Mouse (Mus musculus) heart, postnatal 4 days (tissue): ENCODE measurements at regions not wholly inside any gene's neighbourhood (a gene's known extent, or its start where the extent isn't known, plus 50 kb on each side); places are given as distances from the start of the nearest gene placed in this dataset.

Experiments used
- DNase-seq: peaks from one replicate; pipeline ENCODE4 v3.0.0; 2021

DNA sequence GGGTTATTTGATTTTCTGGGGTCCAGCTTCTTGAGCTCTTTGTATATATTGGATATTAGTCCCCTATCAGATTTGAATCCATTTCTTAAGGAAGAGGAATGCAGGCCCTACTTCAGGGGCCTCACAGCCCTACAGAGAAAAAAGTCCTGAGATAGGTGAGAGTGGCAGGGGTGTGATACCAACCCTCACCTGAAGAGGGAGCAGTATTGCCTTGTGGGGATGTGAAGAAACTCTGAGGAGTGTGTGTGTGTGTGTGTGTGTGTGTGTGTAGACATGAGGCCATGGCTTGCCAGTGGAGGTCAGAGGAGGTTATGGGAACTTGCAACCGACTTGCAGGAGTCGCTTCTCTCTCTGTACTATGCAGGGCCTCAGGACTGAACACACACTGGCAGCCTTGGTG lies 141.2 kb downstream of the Tex29 start:
- peak; percentile 16 for DNase-seq

DNA sequence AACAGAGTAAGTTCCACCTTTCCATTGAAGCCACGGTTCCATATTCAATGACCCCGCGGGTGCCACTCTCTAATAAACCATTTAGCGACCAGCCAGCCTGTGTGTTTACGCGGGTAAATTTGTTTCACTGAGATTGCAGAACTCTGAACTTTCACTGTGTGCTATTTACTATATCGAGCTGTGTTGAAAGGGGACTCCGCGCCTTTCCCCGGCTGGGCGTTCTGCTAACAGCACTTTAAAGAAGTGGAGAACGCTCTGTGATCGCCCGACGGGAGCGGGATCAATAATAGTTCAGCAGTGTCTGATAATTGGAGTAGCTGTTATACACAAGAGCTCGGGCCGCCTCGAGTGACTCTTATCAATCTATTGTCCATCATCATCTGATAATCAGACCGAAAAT lies 149.8 kb downstream of the Tex29 start:
- DNase-seq: no peak

DNA sequence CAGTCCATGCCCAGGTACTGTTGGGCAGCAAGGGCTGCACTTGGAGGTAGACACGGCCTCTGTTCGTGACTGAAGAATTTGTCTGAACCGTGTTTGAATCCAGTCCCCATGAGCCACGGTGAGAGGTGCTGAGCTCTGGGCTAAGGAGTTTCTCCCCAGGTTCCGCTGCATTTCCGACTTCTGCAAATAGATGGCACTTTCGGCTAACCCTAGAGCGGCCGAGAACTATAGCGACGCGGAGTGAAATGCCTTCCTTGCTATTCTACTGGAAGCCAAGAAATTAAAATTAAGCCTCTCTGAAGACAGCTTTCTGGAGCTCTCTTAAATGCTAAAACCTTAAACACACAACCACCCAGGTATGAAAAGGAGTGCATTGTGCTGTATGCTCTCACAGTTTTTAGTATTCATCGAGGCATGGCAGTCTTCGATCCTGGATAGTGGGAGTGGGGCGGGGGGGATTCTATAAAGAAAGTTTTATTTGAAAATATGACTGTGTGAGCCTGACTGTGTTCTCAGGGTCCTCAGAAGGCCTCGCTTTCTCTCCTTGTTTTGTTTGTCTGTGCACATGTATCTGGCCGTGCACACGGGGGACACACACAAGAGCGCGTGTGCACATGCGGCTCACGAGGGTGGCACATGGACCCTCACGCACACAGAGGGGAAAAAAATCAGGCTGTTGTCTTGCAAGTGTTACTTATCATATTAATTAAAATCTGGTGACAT lies 159.6 kb downstream of the Tex29 start:
- peak; percentile 77 for DNase-seq

DNA sequence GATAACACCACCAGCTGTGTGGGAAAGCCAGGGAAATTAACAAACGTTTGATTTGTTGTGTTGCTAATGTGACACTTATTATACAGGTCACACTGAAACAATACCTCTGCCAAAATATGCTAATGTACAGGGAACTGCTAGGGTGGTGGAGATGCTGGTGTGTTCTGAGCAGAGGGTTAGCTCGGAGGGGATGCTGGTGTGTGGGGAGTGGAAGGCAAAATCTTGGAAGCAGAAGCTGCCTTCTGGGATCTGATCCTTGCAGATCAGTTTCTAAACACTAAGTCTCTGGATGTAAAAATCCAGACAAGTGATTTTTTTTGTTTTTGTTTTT lies 160.2 kb downstream of the Tex29 start:
- DNase-seq: no peak

DNA sequence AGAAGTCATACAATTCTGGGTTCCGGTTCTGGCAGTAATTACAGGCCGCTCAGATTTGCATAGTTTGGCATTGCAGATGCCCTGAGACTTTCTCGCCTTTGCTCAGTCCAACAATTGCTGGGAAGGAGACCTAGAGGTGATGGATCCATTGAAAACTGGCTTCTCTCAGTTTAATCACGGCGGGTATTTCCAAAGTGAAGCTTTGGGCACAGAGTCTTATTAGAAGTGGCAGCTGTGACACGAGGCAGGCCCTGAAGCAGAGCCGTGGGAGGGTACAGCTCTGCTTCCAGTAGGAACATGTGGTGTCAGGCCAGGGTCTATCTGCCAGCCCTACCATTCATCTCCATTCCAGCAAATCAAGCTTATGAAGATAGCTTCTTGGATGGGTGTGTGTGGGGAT lies 164.0 kb downstream of the Tex29 start:
- DNase-seq: no peak

DNA sequence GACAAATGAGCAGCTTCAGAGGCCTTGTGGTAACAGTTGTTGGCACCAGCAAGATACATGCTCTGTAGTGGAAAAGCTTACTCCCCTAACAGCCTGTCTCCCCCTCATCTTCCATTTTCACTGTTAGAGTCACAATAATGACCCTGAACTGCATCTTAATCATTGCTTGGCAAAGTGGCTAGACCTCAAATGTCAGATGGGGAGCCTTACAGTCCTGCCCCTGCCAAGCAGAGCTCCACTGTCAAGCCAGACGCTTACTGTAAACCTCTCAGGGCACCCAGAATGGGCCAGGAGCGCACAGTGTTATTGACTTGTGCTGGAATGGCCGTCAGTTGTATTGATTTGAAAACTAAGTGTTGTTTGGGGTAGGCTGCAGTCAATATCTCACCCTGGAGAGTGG lies 172.5 kb downstream of the Tex29 start:
- DNase-seq: no peak

DNA sequence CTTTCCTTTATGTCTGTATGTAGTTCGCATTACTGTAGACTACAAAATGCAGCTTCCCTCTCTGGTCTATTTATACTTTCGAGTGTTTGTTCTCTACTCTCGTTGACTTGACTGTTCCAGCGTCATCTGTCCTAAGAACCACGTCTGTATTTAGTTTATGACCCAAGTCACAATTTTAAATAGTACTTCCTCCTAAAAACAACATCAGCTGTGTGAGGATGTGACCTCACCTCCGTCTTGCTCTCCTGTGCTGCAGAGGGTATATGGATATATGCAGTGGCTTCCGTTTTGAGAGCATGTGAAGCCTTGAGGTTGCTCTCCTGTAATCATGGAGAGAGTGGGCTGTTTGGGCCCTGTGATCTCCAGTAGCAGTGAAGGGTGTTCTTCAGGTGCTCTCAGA lies 177.5 kb downstream of the Tex29 start:
- no peak for DNase-seq

DNA sequence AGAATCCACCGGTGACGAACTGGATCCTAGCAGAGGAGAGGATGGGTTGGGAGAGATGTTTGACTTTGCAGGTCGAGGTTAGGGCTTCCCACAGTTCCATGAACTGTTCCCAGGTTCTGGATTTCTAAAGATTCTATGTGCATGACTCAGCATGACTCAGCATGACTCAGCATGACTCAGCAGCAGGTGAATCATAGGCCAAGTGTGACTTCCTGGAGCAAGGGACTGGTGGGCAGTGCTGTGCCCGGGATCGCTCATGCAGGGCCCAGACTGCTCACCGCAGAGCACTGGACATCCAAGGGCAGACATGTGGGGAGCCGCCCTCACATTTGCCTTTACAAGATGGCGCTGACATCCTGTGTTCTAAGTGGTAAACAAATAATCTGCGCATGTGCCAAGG lies 179.0 kb downstream of the Tex29 start:
- DNase-seq: no peak

DNA sequence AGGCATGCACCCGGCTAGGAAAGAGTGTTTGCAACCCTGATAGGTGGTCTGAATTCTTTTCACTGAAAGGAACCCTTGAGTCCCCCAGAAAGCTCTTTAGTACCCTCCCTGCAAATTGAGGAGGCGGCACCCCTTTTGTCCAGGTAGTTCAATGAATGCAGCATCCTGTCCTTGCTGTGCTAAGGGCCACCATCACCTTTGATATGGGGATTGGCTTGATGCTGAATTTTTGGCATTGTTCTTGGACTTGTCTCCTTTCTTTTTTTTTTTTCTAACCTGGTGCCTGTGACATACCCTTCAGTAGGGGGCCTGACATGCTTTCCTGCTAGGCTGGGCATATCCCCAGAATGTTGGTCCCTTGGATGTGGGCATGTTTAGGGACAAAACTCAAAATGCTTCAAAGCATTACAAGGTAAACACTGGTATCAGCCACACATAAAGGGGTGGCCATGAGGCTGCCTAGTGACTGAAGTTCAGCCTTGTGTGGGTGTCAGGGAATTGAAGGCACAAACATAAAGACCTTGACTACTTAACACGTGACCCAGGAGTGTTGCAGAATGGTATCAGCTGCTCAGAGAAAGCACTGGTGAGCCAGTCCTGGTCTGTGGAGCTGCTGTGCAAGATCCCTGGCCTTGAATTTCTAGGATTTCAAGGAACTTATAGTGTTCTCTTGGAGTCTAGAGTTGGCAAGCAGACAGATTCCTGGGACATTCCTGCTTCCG lies 183.6 kb downstream of the Tex29 start:
- DNase-seq: no peak

DNA sequence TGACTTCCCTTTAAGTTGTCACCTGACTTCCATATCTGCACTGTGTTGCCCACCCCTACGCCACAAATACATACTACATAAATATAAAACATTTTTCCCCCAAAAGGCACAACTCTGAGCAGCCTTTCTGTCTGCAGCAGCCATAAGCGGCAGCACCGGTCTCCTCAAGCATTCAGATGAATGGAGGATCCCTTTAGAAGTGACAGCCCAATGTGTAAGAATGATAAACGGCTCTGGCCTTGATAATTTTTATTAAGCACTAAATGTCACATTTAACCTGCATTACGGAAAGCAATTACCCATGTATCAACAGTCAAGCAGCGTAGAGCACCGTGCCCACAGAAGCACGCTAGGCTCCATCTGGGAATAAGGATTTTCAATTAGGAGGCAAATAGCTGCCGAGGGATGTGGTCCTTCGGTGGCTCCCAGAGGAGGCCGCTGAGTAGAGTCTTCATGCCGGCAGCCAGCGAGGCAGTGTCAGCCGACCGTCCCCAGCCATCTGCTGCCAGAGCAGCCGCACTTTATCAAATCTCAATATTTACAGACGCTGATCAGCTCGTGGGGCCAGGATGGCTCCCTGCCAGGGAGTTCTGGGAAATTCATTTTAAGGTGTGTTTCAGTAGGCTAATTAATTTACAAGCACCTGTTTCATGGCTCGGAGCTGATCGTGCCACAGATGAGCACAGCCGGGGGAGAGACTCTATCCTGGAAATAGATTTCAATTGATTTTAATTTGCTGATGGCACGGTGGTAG lies 190.3 kb downstream of the Tex29 start:
- no peak for DNase-seq

DNA sequence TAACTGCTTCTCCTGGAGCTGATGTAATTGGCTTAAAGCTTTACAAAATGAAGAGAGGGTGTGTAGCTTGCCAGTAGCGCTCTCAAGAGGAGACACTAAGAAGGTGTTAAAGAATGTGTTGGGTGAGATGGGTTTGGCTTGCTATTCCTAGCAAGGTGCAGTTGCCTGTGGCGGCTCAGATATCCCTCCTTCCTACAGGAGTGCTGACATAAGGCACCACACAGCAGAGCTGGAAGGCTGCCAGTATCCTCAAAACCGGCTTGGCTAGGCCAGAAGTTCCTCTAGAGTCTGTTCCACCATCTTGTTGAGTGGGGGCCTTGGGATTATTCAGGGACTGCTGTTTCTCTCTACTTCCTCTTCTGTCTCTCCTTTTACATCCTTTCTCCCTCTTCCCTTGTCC lies 191.5 kb downstream of the Tex29 start:
- peak; percentile 32 for DNase-seq

DNA sequence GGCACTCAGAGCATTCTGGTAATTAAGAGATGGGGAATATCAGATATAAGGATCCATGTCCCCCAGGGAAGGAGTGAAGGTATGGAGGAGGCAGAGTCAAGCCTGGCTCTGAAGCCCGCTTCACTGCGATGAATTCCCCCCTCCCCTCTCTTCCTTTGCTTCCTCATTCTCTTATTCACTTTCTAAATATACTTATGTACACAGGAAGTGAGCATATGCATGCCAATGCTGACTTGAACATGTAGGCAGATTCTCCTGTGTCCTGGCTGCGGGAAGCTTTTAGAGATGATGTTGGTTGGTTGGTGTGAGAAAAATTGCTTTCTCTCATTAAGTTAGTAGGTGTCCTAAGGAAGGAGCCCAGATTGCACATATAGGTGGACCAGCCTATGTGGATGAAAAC lies 192.1 kb downstream of the Tex29 start:
- no peak for DNase-seq

DNA sequence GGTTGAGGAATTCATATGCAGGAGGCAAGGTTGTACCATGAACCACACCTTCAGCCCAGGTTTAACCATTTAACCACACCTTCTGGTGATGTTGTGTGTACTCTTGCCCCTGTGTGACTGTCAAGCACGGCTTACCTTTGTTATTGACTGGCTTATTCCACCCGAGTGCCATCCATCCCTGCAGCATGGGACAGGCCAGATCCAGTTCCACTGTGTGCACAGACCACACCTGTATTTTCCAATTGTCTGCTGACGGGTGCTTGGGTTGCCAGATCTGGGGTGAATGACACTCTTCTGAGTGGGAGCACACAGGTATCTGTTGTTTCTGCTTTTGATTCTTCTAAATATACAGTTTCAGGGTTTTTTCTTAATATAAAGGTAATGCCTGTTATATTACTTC lies 196.1 kb downstream of the Tex29 start:
- DNase-seq: no peak

DNA sequence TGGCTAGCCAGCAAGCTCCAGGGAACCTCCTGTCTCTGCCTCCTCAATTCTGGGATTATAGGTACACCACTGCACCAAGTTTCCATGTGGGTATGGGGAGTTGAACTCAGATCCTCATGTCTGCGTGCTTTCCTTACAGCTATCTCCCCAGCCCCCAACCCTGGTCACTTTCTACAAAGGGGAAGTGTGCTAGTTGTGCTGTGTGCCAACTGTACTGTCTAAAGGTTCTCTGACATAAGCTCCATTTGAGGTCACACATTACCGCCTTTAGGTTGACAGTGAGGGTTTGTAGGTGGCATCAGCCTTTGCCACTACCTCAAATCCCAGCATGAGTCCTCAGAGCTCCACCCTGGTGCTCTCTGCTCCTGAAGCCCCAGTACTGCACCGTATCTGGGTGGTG lies 200.7 kb downstream of the Tex29 start:
- DNase-seq: no peak

DNA sequence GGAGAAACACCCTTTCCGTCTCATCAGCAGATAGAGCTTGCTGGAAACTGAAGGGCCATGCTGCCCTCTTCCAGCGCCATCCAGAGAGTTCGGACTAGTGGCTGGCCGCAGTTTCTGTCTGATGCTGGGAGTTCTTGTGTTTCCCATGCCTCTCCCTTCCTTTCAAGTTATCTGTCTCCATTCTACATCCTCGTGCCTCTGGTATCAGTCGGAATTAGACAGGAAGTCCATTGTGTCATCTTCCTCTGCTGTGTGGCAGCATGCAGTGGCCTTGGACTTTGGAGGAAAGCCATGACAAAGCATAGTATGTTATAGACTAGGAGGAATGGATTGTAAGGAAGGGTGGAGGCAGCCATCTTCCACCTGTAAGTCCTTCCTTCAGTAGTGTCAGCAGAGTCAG lies 201.4 kb downstream of the Tex29 start:
- no peak for DNase-seq

DNA sequence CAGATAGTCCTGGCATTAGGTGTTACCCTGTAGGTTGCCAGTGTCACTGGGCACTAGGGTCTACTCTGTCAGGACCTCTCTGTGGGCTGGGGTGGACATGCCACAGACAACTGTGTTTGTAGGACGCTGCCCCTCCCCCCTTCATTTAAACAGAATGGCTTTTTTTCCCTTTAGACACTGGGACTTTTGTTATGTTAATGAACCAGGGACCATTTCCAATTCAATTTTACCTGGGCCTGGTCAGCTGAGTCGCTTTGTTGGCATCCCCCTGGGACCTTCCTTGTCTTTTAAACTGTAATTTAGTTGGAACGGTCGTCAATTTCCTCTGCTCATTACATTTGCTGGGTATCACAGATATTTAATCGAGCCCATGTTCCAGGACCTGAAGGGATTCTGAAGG lies 210.6 kb downstream of the Tex29 start:
- DNase-seq: no peak

DNA sequence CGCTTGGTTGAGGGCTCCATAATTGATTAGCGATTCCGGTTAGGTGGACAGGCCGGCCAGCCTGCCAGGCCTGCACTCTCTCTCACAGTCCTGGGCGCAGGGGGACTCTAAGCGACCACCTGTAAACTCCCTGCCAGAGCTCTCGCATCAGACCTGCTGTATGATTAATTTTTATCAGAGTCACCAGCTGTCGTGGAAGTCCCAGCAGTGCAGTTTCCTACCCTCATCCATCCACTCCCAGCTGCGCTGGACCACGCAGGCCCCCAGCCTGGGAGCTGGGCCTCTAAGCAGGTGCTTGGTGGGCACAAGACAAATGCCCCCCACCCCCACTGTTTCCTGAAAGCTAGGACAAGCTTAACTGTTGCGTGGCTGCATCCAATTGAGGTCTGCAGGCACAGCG lies 211.1 kb downstream of the Tex29 start:
- DNase-seq: no peak

DNA sequence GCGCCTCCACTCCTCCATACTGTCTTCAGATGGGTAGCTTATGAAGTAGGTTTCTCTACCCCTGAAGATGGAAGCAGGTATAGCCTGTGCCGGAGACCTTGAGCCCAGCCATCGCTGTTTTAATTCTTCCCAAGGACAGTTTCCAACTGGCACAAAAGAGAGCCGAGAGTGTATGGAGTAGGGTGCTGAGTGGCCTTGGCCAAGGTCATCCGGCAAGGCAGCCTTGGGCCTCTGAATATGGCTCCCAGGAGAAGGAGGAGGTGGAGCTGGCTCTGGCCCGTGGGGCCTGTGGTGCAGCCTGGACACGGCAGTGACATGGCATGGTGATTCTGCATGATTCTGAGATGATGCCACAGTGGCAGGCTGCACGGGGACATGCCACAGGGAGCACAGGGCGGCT lies 215.7 kb downstream of the Tex29 start:
- no peak for DNase-seq

DNA sequence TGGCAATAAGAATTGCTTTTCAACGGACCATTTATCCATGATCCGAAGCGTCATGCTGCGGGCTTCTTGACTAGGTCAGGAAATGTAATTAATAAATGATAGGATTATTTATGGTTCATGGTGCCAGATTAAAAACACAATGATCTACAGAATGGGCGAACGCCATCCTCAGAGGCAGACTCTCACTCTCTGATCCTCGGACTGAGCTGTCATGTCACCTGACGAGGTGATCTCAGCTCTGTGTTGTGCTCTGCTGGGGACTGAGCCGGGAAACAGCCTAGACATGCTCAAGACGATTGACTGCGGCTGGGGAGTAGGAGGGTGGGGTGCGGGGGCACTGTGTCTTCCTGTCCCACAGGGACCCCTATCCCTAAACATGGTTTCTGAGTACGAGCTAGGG lies 217.4 kb upstream of the A230072I06Rik start:
- no peak for DNase-seq

DNA sequence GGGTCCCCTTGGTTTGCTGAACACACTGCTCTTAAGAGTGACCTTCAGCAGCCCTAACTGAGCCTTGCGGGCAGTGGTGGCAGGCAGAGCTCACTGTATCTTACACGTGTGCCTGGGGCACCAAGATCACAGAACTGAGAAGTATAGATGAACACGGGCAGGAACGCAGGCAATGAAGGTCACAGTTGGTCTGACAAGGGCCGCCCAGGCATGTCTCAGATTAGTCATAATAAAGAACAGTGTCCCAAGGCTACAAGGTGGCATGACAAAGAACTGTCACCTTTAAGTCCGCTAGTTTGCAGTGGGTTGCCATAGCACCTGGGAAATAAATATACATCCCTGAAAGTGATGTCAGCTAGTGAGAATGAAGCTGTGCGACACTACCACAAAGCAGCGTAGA lies 215.9 kb upstream of the A230072I06Rik start:
- DNase-seq: no peak

DNA sequence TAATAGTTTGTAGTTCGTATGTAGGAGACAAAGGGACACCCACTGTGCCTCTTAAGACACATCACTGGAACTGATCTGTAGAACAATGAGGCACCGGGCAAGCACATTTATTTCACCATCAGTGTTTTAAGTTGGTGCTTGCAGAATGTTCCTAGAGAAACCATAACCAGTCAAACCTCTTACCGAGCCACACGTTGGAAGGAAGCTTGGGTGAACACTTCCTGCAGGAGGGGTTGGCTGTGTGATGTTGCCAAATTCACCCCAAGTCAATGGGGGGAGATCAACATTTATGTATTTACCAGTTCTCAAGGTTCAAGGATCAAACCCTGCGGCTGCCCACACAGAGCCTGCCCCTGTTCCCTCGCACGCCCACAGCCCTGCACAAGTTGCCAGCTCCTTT lies 214.0 kb upstream of the A230072I06Rik start:
- DNase-seq: no peak

DNA sequence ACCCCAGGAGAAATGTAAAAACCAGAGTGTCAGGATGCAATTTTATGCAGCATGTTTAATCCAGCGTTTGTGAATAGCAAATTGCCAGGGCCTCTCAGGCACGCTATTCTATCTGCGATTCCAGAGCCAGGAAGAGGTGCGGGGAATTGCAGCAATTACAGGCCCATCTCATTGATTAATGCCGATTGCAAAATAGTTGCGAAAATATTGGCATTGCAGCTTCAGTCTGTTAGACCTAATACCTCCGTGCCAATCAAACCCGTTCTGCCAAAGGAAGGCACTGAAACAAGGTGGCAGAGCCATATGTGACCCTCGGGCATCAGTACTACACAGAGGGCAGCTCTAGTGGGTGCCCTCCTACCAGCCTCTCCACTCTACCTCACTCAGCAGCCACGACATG lies 212.2 kb upstream of the A230072I06Rik start:
- DNase-seq: no peak

DNA sequence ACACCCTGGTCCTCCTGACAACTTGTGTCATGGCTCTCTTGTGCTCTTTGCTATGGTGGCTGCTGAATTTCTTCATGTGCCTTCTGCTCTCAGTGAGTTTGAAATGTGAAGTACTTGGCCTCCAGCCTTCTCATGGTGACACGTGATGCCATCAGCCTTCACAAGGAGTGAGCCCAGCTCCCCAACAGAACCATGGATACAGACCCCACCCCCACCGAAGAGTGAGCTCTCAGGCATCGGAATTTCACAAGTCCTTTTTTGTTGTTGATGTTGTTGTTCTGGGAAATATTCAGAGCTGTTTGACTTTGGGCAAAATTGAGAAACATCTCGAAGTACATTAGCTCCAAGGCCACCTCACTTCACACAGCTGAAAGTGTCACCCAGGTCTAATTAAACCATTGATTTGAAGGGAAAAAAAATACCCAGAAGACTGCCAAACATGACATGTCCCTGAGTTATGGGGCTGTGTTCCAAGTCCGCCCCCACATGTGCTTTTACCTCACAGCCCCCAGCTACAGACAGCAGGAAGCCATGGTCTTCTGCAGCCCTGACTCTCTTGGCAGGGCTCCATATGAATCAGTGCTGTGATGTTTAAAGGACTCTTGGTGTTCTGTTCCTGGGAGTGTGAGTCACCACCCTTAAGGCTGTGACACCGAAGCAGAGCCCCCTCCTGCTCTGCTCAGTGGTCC lies 205.2 kb upstream of the A230072I06Rik start:
- peak; percentile 54 for DNase-seq
